Mouse (Mus musculus) megakaryocyte-erythroid progenitor cell, adult 5-6 weeks (primary cell): ENCODE measurements around the gene Mx1. TPM values are rescaled to one million over a fixed set of nuclear protein-coding genes. Genes with fewer than 3 reads are reported as not detected.

Experiments used
- ATAC-seq: replicated peaks from 2 replicates; pipeline ENCODE4 v1.8.0; 2016; ENCODE audit warnings: mild to moderate bottlenecking, inconsistent platforms; ENCODE audit not compliant: severe bottlenecking, poor library complexity, low FRiP score, low TSS enrichment
- total RNA-seq, 2 experiments: library from RNA; stranded (forward) in 1 of 2; stranded (reverse) in 1 of 2; fragments of 200-1000, 215-1000 nt in 1 of 2; fragments of >200 nt in 1 of 2; fragmentation: Nextera tagmentation in 1 of 2; gene quantifications; 2 replicates each; pipeline ENCODE4 v1.2.3; 2014 to 2017

The Mx1 gene
- total RNA-seq, 2 experiments from 2014 or later = 0.37 TPM; not detected in 1

DNA sequence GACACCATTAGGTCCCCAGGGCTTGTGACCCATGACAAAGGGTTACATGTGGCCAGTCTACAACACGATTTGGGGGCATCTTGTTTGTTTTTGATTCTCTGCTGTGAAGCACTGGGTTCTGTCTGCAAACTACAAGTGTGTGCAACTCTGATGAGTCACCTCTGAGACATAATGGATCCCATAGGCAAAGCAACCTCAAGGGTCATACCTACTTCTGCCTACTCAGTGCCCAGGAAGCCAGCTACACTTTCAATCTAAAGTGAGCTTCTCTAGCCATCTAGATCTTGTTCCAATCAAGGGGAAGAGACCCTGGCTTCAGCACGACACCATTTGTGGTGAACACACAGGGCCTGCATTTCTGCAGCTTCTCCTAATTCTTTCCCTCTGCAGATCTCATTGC lies 1.4 kb downstream of the Mx1 start:
- no peak for ATAC-seq

DNA sequence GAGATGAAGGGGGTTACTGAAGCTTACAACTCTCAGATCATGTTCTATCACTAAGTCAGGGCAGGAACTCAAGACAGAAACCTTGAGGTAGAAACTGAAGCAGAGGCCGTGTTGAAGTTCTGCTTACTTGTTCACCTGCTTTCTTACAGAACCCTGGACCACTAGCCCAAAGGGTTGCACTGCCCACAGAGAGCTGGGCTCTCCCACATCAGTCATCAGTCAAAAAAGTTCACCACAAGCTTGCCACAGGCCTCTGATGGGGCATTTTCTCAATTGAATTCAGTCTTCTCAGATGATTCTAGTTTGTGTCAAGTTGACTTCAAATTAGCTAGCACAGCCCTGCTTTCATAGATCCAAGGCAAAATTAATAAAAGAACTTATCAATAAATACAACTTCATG lies 2.9 kb downstream of the Mx1 start:
- ATAC-seq = no peak

DNA sequence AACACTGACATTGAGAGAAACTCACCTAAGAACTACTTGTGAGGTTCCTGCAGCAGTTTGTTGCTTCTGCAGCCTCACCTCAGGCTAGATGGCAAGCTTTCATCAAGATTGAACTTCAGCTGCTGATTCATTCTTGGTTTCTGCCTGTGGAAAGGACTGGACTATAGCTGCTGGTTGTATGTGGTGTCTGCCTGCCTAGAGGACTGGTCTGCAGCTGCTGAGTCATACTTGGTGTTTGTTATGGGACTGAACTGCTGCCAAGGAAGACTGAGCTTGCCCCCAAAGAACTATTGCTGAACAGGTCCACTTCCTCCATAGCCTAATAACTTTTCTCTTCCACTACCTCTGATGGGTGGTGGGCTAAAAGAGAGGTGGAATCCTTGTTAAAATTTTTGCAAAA lies 15.3 kb downstream of the Mx1 start:
- no peak for ATAC-seq

GRCm38 (mm10) chr16:97443670-97444263 lies 18.9 kb downstream of the Mx1 start:
- peak; percentile 81 for ATAC-seq

DNA sequence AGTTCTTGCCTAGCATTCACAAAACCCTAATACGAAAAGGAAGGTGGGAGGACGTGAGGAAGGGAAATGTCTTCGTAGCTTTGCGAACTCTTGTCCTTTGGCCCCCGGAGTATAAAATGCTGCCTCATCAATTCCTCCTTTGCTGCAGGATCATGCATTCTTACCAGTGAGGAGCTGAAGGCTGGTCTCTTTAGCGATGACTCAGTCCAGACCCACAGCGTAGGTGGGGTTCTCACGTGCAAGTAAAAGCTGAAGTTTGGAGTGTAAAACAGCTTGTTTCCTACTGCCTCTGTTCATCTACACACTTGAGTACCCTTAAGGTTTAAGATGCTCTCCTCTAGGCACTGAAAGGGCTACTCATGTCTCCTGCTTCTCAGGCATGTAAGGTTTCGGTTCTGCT lies 20.7 kb downstream of the Mx1 start:
- no peak for ATAC-seq

DNA sequence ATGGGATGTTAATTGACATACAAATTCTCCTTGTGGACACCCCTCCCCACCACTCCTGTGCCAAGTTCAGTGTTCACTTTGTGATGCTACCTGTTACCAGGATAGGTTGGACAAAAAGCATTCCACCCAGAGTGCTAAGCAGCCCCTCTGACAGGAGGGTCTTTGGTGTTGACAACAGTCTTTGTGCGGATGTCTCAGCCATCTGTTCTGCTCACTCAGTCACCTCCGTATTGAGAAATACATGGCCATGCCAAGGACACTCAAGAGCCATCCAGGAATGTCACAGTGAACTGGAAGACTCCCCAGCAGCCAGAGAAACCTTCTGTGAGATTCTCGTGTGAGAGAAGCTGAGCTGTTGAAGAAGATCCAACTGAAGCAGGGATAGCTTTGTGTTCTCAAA lies 24.5 kb downstream of the Mx1 start:
- ATAC-seq = no peak

DNA sequence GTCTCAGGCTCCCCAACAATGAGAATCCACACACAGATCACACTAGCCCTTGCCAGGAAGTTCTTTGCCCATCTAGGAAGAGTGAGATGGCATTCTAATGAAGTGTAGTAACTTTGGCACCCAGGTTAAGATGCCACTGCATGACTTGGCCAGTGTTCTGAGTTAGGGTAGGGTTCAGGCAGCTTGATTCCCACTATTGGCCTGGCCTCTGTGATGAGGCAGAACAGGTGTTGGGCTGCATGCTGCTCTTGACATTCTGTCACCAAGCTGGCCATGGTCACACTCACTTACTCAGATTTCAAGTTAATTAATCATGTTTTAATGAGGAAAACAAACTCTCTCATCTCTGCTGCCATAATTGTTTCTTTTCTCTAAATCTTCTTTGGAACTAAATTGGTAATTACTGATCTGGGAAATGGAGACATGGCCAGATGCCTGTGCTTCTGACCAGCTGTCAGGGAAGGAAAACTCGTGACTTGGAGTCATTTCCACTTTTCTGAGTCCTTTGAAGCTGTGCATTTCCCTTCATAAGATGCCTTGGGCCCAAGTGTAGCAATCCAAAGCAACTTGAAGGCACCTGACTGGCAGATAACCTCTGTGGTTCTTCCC lies 25.2 kb downstream of the Mx1 start:
- ATAC-seq = no peak

DNA sequence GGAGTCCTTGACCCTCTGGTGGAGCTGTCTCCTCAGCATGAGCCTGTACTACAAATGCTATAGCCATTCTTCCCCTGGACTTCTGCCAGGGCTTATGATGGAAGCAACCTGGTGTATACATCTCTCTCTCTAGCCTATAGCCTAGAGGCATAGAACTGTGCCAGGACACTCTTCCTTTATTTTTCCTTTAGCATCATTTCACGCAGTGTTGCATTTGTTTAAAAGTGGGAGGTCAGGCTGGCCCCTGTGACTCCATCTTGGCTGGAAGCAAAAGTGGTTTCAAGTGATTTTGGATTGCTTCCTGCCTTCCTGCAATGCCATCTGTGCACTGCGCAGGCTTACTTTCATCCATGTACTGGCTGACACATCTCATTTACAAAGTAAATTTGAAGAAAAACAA lies 28.5 kb downstream of the Mx1 start:
- ATAC-seq = no peak

- no peak for ATAC-seq
Observed at GRCm38 (mm10) chr16:97431328-97431727, 31.4 kb downstream of the Mx1 start.

GRCm38 (mm10) chr16:97430091-97430490 lies 32.6 kb downstream of the Mx1 start:
- no peak for ATAC-seq

DNA sequence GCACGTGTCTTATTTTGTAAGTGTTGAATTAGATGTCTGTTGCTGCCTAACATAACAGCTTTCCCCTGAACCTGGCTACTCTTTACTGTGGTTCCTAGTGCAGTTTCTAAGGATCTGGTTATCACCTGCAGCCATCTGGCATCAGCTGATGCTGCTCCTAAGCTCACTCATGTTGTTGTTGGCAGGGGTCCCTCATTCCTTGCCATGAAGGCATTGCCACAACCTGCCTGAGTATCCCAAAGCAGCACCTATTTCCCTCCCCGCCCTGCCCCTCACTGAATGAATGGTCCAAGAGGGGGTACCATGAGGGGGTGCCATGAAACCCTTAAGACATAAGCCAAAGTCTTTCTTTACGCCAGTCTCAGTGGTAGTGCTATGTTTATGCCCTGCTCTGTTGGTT lies 34.7 kb downstream of the Mx1 start:
- no peak for ATAC-seq

DNA sequence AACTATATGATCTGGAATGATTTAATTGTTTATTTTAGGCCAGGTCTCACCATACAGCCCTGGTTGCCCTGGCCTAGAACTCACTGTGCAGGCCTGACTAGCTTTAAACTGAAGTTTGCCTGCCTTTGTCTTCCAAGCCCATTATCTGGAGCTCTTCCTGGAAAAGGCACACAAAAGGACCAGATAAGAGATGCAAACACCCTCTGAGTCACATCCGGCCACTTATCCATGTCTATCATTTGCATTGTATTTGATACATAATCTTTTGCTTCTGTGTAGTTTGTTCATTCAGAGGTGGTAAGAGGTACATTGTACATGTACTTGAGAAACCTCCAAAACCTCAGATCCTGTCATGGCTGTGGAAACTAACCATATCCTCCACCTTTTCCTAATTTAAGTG lies 39.1 kb downstream of the Mx1 start:
- ATAC-seq = no peak

DNA sequence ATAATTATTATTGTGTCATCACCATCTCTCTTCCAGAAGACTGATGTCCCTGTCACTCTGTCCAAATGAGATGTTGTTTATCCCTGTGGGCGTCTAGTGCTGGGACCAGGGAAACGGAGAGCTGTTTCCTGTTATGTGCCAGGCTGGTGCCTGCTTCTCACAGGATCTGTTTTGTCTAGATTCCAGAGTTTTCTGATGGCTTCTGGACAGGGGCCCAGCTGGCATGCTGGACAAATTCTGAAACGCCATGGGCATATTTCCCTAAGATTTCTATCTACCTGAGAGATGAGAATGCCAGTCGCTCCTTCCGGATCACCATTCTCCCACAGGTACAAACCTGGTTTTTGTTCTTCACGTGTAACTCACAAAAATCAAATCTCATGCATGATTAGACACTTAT lies 41.0 kb downstream of the Mx1 start:
- ATAC-seq = no peak

- peak; percentile 57 for ATAC-seq
Observed at GRCm38 (mm10) chr16:97418749-97419453, 43.8 kb downstream of the Mx1 start.

GRCm38 (mm10) chr16:97417896-97418542 lies 44.7 kb downstream of the Mx1 start:
- peak; percentile 77 for ATAC-seq

- ATAC-seq = no peak
Observed at GRCm38 (mm10) chr16:97405476-97406012, 57.2 kb downstream of the Mx1 start.

- ATAC-seq = no peak
Observed at GRCm38 (mm10) chr16:97402213-97402785, 60.4 kb downstream of the Mx1 start.

DNA sequence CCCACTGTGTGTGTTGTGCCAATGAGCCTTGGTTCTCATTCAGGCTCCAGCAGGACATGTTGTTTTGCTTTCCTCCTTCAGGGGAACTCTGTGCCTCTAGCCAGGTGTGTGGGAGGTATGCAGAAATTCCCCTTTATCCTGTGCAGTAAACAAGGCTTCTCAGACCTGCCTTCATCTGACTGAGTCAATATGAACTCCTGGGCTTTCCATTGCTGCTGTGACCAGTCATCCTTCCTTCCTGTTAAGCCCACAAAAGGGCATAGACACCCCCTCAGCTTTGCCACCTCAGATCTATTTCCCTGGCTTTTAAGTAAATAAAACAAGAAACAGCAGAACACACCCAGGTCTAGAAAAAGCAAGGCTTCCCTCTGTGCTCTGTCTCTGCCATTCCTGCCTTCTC lies 61.0 kb downstream of the Mx1 start:
- ATAC-seq = no peak

- no peak for ATAC-seq
Observed at GRCm38 (mm10) chr16:97399991-97400390, 62.7 kb downstream of the Mx1 start.

- ATAC-seq = no peak
Observed at GRCm38 (mm10) chr16:97397945-97398531, 64.7 kb downstream of the Mx1 start.
